Mouse (Mus musculus): ENCODE data around the gene Cacna1c.

The Cacna1c gene

GRCm38 (mm10) chr6:119196382-119197305 is at the start of gene Cacna1c:
Gene Cacna1c (minus strand): TSS chr6:119196418.
- in situ Hi-C loops (cut with MboI, MseI) = no loop called here

- in situ Hi-C loops (cut with MboI, MseI) = no loop called here
These were observed 44.9 kb upstream of the Cacna1c start for GRCm38 (mm10) chr6:119240871-119241705.

GRCm38 (mm10) chr6:119240256-119240655 is 44.0 kb upstream of the Cacna1c start:
- in situ Hi-C loops (cut with MboI, MseI) = no loop called here

GRCm38 (mm10) chr6:119239341-119240005 is 43.3 kb upstream of the Cacna1c start:
- in situ Hi-C loops (cut with MboI, MseI) = no loop called here

- in situ Hi-C loops (cut with MboI, MseI) = no loop called here
These were observed 41.3 kb upstream of the Cacna1c start for GRCm38 (mm10) chr6:119237427-119237989.

GRCm38 (mm10) chr6:119236241-119236640 is 40.0 kb upstream of the Cacna1c start, which contains the start of gene Cacna2d4:
Gene Cacna2d4 (plus strand): TSS chr6:119236526.
- in situ Hi-C loops (cut with MboI, MseI) = no loop called here

- in situ Hi-C loops (cut with MboI, MseI) = no loop called here
These were observed 39.2 kb upstream of the Cacna1c start for GRCm38 (mm10) chr6:119235441-119235840.

GRCm38 (mm10) chr6:119233066-119233465 is 36.8 kb upstream of the Cacna1c start:
- in situ Hi-C loops (cut with MboI, MseI) = no loop called here

GRCm38 (mm10) chr6:119228861-119229603 is 32.8 kb upstream of the Cacna1c start:
- in situ Hi-C loops (cut with MboI, MseI) = no loop called here

- in situ Hi-C loops (cut with MboI, MseI) = no loop called here
These were observed 30.8 kb upstream of the Cacna1c start for GRCm38 (mm10) chr6:119227001-119227400.

- in situ Hi-C loops (cut with MboI, MseI) = no loop called here
These were observed 29.5 kb upstream of the Cacna1c start for GRCm38 (mm10) chr6:119225731-119226130.

GRCm38 (mm10) chr6:119225226-119225625 is 29.0 kb upstream of the Cacna1c start:
- in situ Hi-C loops (cut with MboI, MseI) = no loop called here

- in situ Hi-C loops (cut with MboI, MseI) = loop anchor here (5.0 kb wide), 2 partner anchors 113 to 223 kb away; no protein-coding TSS in a partner anchor
These were observed 28.4 kb upstream of the Cacna1c start for GRCm38 (mm10) chr6:119224451-119225195.

GRCm38 (mm10) chr6:119220297-119220696 is 24.1 kb upstream of the Cacna1c start:
- in situ Hi-C loops (cut with MboI, MseI) = loop anchor here (5.0 kb wide), 2 partner anchors 117 to 227 kb away; no protein-coding TSS in a partner anchor

GRCm38 (mm10) chr6:119219237-119219870 is 23.1 kb upstream of the Cacna1c start:
- in situ Hi-C loops (cut with MboI, MseI) = no loop called here

- in situ Hi-C loops (cut with MboI, MseI) = no loop called here
These were observed 22.4 kb upstream of the Cacna1c start for GRCm38 (mm10) chr6:119218591-119218990.

- in situ Hi-C loops (cut with MboI, MseI) = no loop called here
These were observed 21.4 kb upstream of the Cacna1c start for GRCm38 (mm10) chr6:119217661-119218060.

- in situ Hi-C loops (cut with MboI, MseI) = no loop called here
These were observed 18.9 kb upstream of the Cacna1c start for GRCm38 (mm10) chr6:119215040-119215613.

- in situ Hi-C loops (cut with MboI, MseI) = no loop called here
These were observed 18.0 kb upstream of the Cacna1c start for GRCm38 (mm10) chr6:119214190-119214589.

Measured in T-helper 1 cell (primary cell).